Mouse (Mus musculus) thymus, postnatal 36 days (tissue): ENCODE measurements around the gene Ifne.
A peak's percentile ranks its signal among the peaks of the same experiment; 100 is the strongest.
"Not testable (repeated sequence)": the region's sequence is repeated elsewhere in the genome, so short reads cannot be mapped to it uniquely, and the experiment has no call there.

Experiments used
- DNase-seq, 2 experiments: peaks; one replicate each; pipeline ENCODE4 v3.0.0; 2022; ENCODE audit warnings: mixed read lengths in 2 of 2

The Ifne gene

GRCm38 (mm10) chr4:88867366-88867925 is 12.6 kb downstream of the Ifne start:
- DNase-seq = peak; percentile 82 to 85

GRCm38 (mm10) chr4:88865011-88865569 is 14.9 kb downstream of the Ifne start:
- no peak for DNase-seq

GRCm38 (mm10) chr4:88864599-88864998 is 15.4 kb downstream of the Ifne start:
- DNase-seq = peak; percentile 62 to 70

- DNase-seq = no peak
These were observed 16.7 kb downstream of the Ifne start for GRCm38 (mm10) chr4:88863309-88863708.

- DNase-seq = no peak
These were observed 20.8 kb downstream of the Ifne start for GRCm38 (mm10) chr4:88859214-88859613.

GRCm38 (mm10) chr4:88851026-88851763 is 28.8 kb downstream of the Ifne start:
- no peak for DNase-seq

GRCm38 (mm10) chr4:88849698-88850097 is 30.3 kb downstream of the Ifne start, which contains the start of gene Ifna1:
Ifna1 (plus strand) TSS chr4:88850087.
- DNase-seq = no peak

GRCm38 (mm10) chr4:88845334-88845733 is 34.7 kb downstream of the Ifne start:
- DNase-seq = no peak

GRCm38 (mm10) chr4:88841438-88841911 is 38.5 kb downstream of the Ifne start, which contains the start of gene Ifna4:
Ifna4 (plus strand) TSS chr4:88841861.
- no peak for DNase-seq

GRCm38 (mm10) chr4:88840058-88840457 is 39.9 kb downstream of the Ifne start:
- DNase-seq = no peak

GRCm38 (mm10) chr4:88838828-88839227 is 41.2 kb downstream of the Ifne start:
- no peak for DNase-seq

GRCm38 (mm10) chr4:88835225-88835624 is 44.8 kb downstream of the Ifne start, which contains the start of gene Ifna5:
Ifna5 (plus strand) TSS chr4:88835525.
- not testable (repeated sequence) for DNase-seq

- DNase-seq = peak; percentile 22 to 48
These were observed 49.5 kb downstream of the Ifne start for GRCm38 (mm10) chr4:88830523-88830922.
